Mouse (Mus musculus): Measurements from ENCODE around the gene Ccnd1. TPM values are rescaled to one million over a fixed set of nuclear protein-coding genes. Genes with fewer than 3 reads are reported as not detected.
"Not testable (repeated sequence)": the region's sequence is repeated elsewhere in the genome, so short reads cannot be mapped to it uniquely, and the experiment has no call there.

The Ccnd1 gene
- polyA plus RNA-seq, 1 experiment from 2014 or later, result 72.2 TPM

DNA sequence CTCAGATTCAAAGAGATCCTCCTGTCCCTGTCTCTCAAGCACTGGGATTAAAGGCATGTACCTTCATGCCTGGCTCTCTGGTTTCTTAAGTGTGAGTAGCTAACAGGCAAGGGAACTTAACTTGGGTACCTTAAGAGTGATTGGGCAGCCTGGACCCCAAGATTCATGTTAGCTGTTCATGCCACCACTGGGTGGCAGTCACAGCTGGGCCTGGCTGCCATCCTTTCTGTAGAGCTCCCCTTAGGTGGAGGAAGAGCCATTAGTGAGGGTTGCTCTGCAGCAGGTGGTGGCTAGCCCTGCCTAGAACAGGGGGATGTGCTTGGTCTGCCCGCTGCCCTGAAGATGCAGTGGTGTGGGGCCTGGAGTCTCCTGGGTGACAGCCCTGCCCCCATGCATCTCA is 20.9 kb downstream of the Ccnd1 start:
- 72% methylated on average over 1 of the region's 1 CpGs for WGBS
- no peak for ATAC-seq
- H3K27me3 ChIP-seq (replicated peaks; ENCODE audit: control insufficient read depth, insufficient read depth, low read length), result no peaks in the 10 kb centered on the region

GRCm38 (mm10) chr7:144914948-144915750 is 24.6 kb downstream of the Ccnd1 start, which contains the start of gene LTO1:
TSS of gene LTO1 (plus strand) at chr7:144915100.
- WGBS, result under 1% methylated on average over 55 of the region's 55 CpGs
- peaks cover 9% of the 10 kb centered on the region for H3K4me1 ChIP-seq (ENCODE audit: control insufficient read depth, insufficient read depth, low read length)
- H3K36me3 ChIP-seq (ENCODE audit: control insufficient read depth, insufficient read depth, low read length), result peaks cover 10% of the 10 kb centered on the region; the same call in 1 of the 2 replicates
- H3K4me3 ChIP-seq (ENCODE audit: low read length), result peak within 1 kb of the TSS; percentile 87
- peak within 1 kb of the TSS; percentile 89 for H3K9ac ChIP-seq (ENCODE audit: low read depth, low read length)
- H3K9me3 ChIP-seq (ENCODE audit: control insufficient read depth, low read length), result no peaks in the 10 kb centered on the region
- no peaks in the 10 kb centered on the region for H3K27me3 ChIP-seq (replicated peaks; ENCODE audit: control insufficient read depth, insufficient read depth, low read length)
- peak within 1 kb of the TSS; percentile 76; the same call in 1 of the 2 replicates for H3K27ac ChIP-seq (ENCODE audit: low read length)
- peak within 1 kb of the TSS; percentile 95 for H3K4me2 ChIP-seq (ENCODE audit: low read depth, low read length)
- peak; percentile 97 for ATAC-seq

More for the DNA sequence above, 20.9 kb downstream of the Ccnd1 start:
- Histone ChIP-seq H3K9me3 (ENCODE audit: control insufficient read depth, low read length) (no peaks in the 10 kb centered on the region), H3K36me3 (ENCODE audit: control insufficient read depth, insufficient read depth, low read length) (peaks cover 10% of the 10 kb centered on the region; the same call in 1 of the 2 replicates), H3K27ac (ENCODE audit: low read length) (no peak overlapping the region), H3K4me2 (ENCODE audit: low read depth, low read length) (no peak overlapping the region), H3K9ac (ENCODE audit: low read depth, low read length) (no peak overlapping the region), H3K4me1 (ENCODE audit: control insufficient read depth, insufficient read depth, low read length) (peaks cover 9% of the 10 kb centered on the region), H3K4me3 (ENCODE audit: low read length) (no peak overlapping the region)

DNA sequence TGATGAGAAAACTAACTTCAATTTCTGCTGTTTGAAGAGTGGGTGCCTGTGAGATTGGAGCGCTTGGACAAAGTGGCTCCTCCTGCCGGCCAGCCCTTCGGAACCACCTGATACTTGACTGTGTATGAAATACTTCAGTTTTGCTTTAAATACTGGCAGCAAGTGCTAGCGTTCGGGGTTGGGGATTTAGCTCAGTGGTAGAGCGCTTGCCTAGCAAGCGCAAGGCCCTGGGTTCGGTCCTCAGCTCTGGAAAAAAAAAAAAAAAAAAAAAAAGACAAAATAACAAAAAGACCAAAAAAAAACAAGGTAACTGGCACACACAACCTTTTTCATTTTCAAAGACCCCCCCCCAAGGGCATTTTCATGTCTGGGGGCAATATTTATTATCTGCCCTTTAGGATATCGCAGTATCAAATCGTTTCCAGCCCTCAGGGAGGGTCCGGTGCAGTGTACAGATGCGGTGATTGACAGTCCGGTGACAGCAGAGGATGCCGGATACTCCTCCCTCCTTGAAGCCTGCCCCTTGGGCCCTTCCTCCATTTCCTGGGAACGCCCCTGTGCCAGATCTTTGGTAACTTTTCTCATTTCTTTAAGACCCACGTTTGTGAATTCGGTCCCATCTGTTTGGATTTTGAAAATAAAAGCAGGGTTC is 25.3 kb downstream of the Ccnd1 start:
- H3K36me3 ChIP-seq (ENCODE audit: control insufficient read depth, insufficient read depth, low read length), result peaks cover 10% of the 10 kb centered on the region; the same call in 1 of the 2 replicates
- peak overlapping the region; percentile 59 for H3K4me2 ChIP-seq (ENCODE audit: low read depth, low read length)
- H3K4me3 ChIP-seq (ENCODE audit: low read length), result peak overlapping the region; percentile 87
- peak; percentile 95 for ATAC-seq
- H3K4me1 ChIP-seq (ENCODE audit: control insufficient read depth, insufficient read depth, low read length), result peaks cover 9% of the 10 kb centered on the region
- no peaks in the 10 kb centered on the region for H3K9me3 ChIP-seq (ENCODE audit: control insufficient read depth, low read length)
- no peaks in the 10 kb centered on the region for H3K27me3 ChIP-seq (replicated peaks; ENCODE audit: control insufficient read depth, insufficient read depth, low read length)
- peak overlapping the region; percentile 64 for H3K9ac ChIP-seq (ENCODE audit: low read depth, low read length)
- peak overlapping the region; percentile 59; the same call in 1 of the 2 replicates for H3K27ac ChIP-seq (ENCODE audit: low read length)
- 7% methylated on average over 17 of the region's 17 CpGs for WGBS

GRCm38 (mm10) chr7:144912897-144913296 is 26.8 kb downstream of the Ccnd1 start:
- no peaks in the 10 kb centered on the region for H3K27me3 ChIP-seq (replicated peaks; ENCODE audit: control insufficient read depth, insufficient read depth, low read length)
- no peak overlapping the region for H3K4me2 ChIP-seq (ENCODE audit: low read depth, low read length)
- 81% methylated on average over 4 of the region's 4 CpGs for WGBS
- no peak for ATAC-seq
- H3K36me3 ChIP-seq (ENCODE audit: control insufficient read depth, insufficient read depth, low read length), result 0 out of 2 replicates have a peak, but pooled peaks cover 6% of the 10 kb centered on the region
- H3K4me3 ChIP-seq (ENCODE audit: low read length), result no peak overlapping the region
- H3K27ac ChIP-seq (ENCODE audit: low read length), result no peak overlapping the region
- H3K9ac ChIP-seq (ENCODE audit: low read depth, low read length), result no peak overlapping the region
- peaks cover 9% of the 10 kb centered on the region for H3K4me1 ChIP-seq (ENCODE audit: control insufficient read depth, insufficient read depth, low read length)
- H3K9me3 ChIP-seq (ENCODE audit: control insufficient read depth, low read length), result no peaks in the 10 kb centered on the region

GRCm38 (mm10) chr7:144911121-144911520 is 28.6 kb downstream of the Ccnd1 start:
- H3K4me3 ChIP-seq (ENCODE audit: low read length), result no peak overlapping the region
- H3K4me1 ChIP-seq (ENCODE audit: control insufficient read depth, insufficient read depth, low read length), result peaks cover 8% of the 10 kb centered on the region
- H3K27ac ChIP-seq (ENCODE audit: low read length), result no peak overlapping the region
- ATAC-seq, result no peak
- H3K4me2 ChIP-seq (ENCODE audit: low read depth, low read length), result no peak overlapping the region
- H3K9ac ChIP-seq (ENCODE audit: low read depth, low read length), result no peak overlapping the region
- no peaks in the 10 kb centered on the region for H3K27me3 ChIP-seq (replicated peaks; ENCODE audit: control insufficient read depth, insufficient read depth, low read length)
- H3K9me3 ChIP-seq (ENCODE audit: control insufficient read depth, low read length), result no peaks in the 10 kb centered on the region
- H3K36me3 ChIP-seq (ENCODE audit: control insufficient read depth, insufficient read depth, low read length), result no peaks in the 10 kb centered on the region
- WGBS, result 81% methylated on average over 1 of the region's 1 CpGs

DNA sequence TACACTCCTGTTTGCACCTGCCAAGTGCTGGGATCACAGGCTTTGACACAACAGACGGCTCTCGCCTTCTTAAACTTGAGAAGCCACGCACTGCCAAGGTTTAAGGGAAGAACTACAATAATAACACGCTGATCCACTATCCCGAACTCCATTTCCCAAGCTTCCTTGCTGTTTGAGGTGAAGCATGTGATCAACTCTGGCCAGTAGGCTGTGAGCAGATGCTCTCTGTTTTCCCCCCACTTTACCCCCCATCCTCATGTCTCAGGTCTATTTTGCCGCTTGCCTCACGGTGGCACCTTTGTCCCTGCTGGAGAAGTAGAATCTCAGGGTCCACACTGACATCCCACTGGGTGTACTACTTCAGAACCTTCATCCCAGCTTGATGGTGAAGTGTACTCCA is 31.0 kb downstream of the Ccnd1 start:
- H3K27ac ChIP-seq (ENCODE audit: low read length), result no peak overlapping the region
- no peaks in the 10 kb centered on the region for H3K9me3 ChIP-seq (ENCODE audit: control insufficient read depth, low read length)
- H3K9ac ChIP-seq (ENCODE audit: low read depth, low read length), result no peak overlapping the region
- H3K27me3 ChIP-seq (replicated peaks; ENCODE audit: control insufficient read depth, insufficient read depth, low read length), result no peaks in the 10 kb centered on the region
- no peaks in the 10 kb centered on the region for H3K36me3 ChIP-seq (ENCODE audit: control insufficient read depth, insufficient read depth, low read length)
- H3K4me3 ChIP-seq (ENCODE audit: low read length), result no peak overlapping the region
- peak; percentile 22; the same call in 1 of the 2 replicates for ATAC-seq
- H3K4me2 ChIP-seq (ENCODE audit: low read depth, low read length), result no peak overlapping the region
- no peaks in the 10 kb centered on the region for H3K4me1 ChIP-seq (ENCODE audit: control insufficient read depth, insufficient read depth, low read length)
- 35% methylated on average over 7 of the region's 7 CpGs for WGBS

DNA sequence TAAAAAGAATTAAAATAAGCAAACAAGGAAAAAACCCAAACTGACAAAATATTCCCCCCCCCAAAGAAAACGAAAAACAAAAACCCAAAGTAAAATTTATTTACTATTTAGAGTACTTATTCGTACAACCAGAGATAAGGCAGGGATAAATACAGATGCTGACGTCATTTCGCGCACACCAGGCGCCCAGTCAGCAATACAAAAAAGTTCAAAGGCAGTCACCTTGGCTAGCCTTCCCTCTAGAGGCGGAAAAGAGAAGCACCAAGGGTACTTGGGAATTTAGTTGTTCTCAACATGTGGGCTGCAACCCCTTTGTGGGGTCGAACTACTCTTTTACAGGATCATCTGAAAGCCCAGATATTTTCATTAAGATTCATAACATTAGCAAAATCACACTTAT is 31.9 kb downstream of the Ccnd1 start:
- no peak overlapping the region for H3K9ac ChIP-seq (ENCODE audit: low read depth, low read length)
- WGBS, result 9% methylated on average over 8 of the region's 8 CpGs
- H3K4me3 ChIP-seq (ENCODE audit: low read length), result no peak overlapping the region
- H3K4me2 ChIP-seq (ENCODE audit: low read depth, low read length), result no peak overlapping the region
- no peaks in the 10 kb centered on the region for H3K9me3 ChIP-seq (ENCODE audit: control insufficient read depth, low read length)
- no peaks in the 10 kb centered on the region for H3K36me3 ChIP-seq (ENCODE audit: control insufficient read depth, insufficient read depth, low read length)
- H3K27ac ChIP-seq (ENCODE audit: low read length), result no peak overlapping the region
- H3K4me1 ChIP-seq (ENCODE audit: control insufficient read depth, insufficient read depth, low read length), result no peaks in the 10 kb centered on the region
- no peaks in the 10 kb centered on the region for H3K27me3 ChIP-seq (replicated peaks; ENCODE audit: control insufficient read depth, insufficient read depth, low read length)
- no peak for ATAC-seq

- ATAC-seq, result peak; percentile 56
- Histone ChIP-seq H3K4me2 (ENCODE audit: low read depth, low read length) (peak overlapping the region; percentile 23; the same call in 1 of the 2 replicates), H3K9me3 (ENCODE audit: control insufficient read depth, low read length) (no peaks in the 10 kb centered on the region), H3K9ac (ENCODE audit: low read depth, low read length) (no peak overlapping the region; the same call in 1 of the 2 replicates), H3K36me3 (ENCODE audit: control insufficient read depth, insufficient read depth, low read length) (no peaks in the 10 kb centered on the region), H3K4me1 (ENCODE audit: control insufficient read depth, insufficient read depth, low read length) (no peaks in the 10 kb centered on the region), H3K27ac (ENCODE audit: low read length) (no peak overlapping the region), H3K27me3 (replicated peaks; ENCODE audit: control insufficient read depth, insufficient read depth, low read length) (no peaks in the 10 kb centered on the region), H3K4me3 (ENCODE audit: low read length) (no peak overlapping the region)
- 10% methylated on average over 28 of the region's 28 CpGs for WGBS
Measured at GRCm38 (mm10) chr7:144906708-144907397, 32.9 kb downstream of the Ccnd1 start.

GRCm38 (mm10) chr7:144905514-144905913 is 34.2 kb downstream of the Ccnd1 start:
- H3K4me2 ChIP-seq (ENCODE audit: low read depth, low read length); ATAC-seq: not testable (repeated sequence)
- 89% methylated on average over 3 of the region's 3 CpGs for WGBS

More at GRCm38 (mm10) chr7:144905514-144905913, 34.2 kb downstream of the Ccnd1 start:
- not testable (repeated sequence) for H3K27me3 ChIP-seq (replicated peaks; ENCODE audit: control insufficient read depth, insufficient read depth, low read length); H3K27ac ChIP-seq (ENCODE audit: low read length); H3K4me1 ChIP-seq (ENCODE audit: control insufficient read depth, insufficient read depth, low read length); H3K9ac ChIP-seq (ENCODE audit: low read depth, low read length); H3K4me3 ChIP-seq (ENCODE audit: low read length); H3K36me3 ChIP-seq (ENCODE audit: control insufficient read depth, insufficient read depth, low read length); H3K9me3 ChIP-seq (ENCODE audit: control insufficient read depth, low read length)

Measured in intestine, embryonic 16.5 days (tissue).